Mouse (Mus musculus): ENCODE measurements around the gene 4930558K02Rik. TPM values are rescaled to one million over a fixed set of nuclear protein-coding genes. Genes with fewer than 3 reads are reported as not detected.

Gene 4930558K02Rik
- polyA plus RNA-seq, 1 experiment from 2014 or later: not detected

- DNase-seq: no peak
- peaks cover 24% of the 10 kb centered on the region for H3K4me1 ChIP-seq (ENCODE audit: insufficient read depth)
These were observed 79.3 kb downstream of the 4930558K02Rik start for GRCm38 (mm10) chr1:161900129-161900528.

GRCm38 (mm10) chr1:161897235-161897634 is 82.2 kb downstream of the 4930558K02Rik start:
- peak overlapping the region; percentile 34; the same call in 1 of the 2 replicates for H3K4me2 ChIP-seq (ENCODE audit: low read depth, low read length)
- TF ChIP-seq CTCF (IDR thresholded peaks at IDR 0.05; ENCODE audit: low read depth): no peak
- TF ChIP-seq EP300 (IDR thresholded peaks at IDR 0.05; ENCODE audit: low read depth): no peak
- no peak overlapping the region for H3K9ac ChIP-seq (replicated peaks)
- no peaks in the 10 kb centered on the region for H3K27me3 ChIP-seq (ENCODE audit: insufficient read depth, low read length)
- WGBS (ENCODE audit: insufficient replicate concordance): 44% methylated on average over 8 of the region's 8 CpGs
- H3K4me1 ChIP-seq (ENCODE audit: insufficient read depth): peaks cover 40% of the 10 kb centered on the region
- no peak overlapping the region for H3K4me3 ChIP-seq (ENCODE audit: low read depth, low read length)
- no peaks in the 10 kb centered on the region for H3K36me3 ChIP-seq (replicated peaks; ENCODE audit: insufficient read depth, low read length)
- DNase-seq: no peak
- H3K9me3 ChIP-seq (ENCODE audit: low read length): no peaks in the 10 kb centered on the region
- peak overlapping the region; percentile 63; the same call in 1 of the 2 replicates for H3K27ac ChIP-seq (ENCODE audit: low read depth)
- ATAC-seq: no peak

More at GRCm38 (mm10) chr1:161900129-161900528, 79.3 kb downstream of the 4930558K02Rik start:
- H3K4me3 ChIP-seq (ENCODE audit: low read depth, low read length): no peak overlapping the region
- no peaks in the 10 kb centered on the region for H3K27me3 ChIP-seq (ENCODE audit: insufficient read depth, low read length)
- no peak overlapping the region for H3K9ac ChIP-seq (replicated peaks)
- no peak overlapping the region for H3K4me2 ChIP-seq (ENCODE audit: low read depth, low read length)
- 40% methylated on average over 2 of the region's 2 CpGs for WGBS (ENCODE audit: insufficient replicate concordance)
- no peak overlapping the region for H3K27ac ChIP-seq (ENCODE audit: low read depth)
- ATAC-seq: no peak
- no peaks in the 10 kb centered on the region for H3K9me3 ChIP-seq (ENCODE audit: low read length)
- TF ChIP-seq CTCF (IDR thresholded peaks at IDR 0.05; ENCODE audit: low read depth) (no peak), EP300 (IDR thresholded peaks at IDR 0.05; ENCODE audit: low read depth) (no peak)
- no peaks in the 10 kb centered on the region for H3K36me3 ChIP-seq (replicated peaks; ENCODE audit: insufficient read depth, low read length)

- Histone ChIP-seq H3K4me1 (ENCODE audit: insufficient read depth) (peaks cover 40% of the 10 kb centered on the region), H3K27ac (ENCODE audit: low read depth) (peak overlapping the region; percentile 95), H3K4me3 (ENCODE audit: low read depth, low read length) (no peak overlapping the region), H3K4me2 (ENCODE audit: low read depth, low read length) (peak overlapping the region; percentile 52), H3K9me3 (ENCODE audit: low read length) (no peaks in the 10 kb centered on the region), H3K9ac (replicated peaks) (no peak overlapping the region), H3K27me3 (ENCODE audit: insufficient read depth, low read length) (no peaks in the 10 kb centered on the region), H3K36me3 (replicated peaks; ENCODE audit: insufficient read depth, low read length) (no peaks in the 10 kb centered on the region)
- DNase-seq (peak; percentile 39), ATAC-seq (no peak)
- 44% methylated on average over 10 of the region's 10 CpGs for WGBS (ENCODE audit: insufficient replicate concordance)
- no peak for TF ChIP-seq CTCF (IDR thresholded peaks at IDR 0.05; ENCODE audit: low read depth)
- TF ChIP-seq EP300 (IDR thresholded peaks at IDR 0.05; ENCODE audit: low read depth): 0 out of 2 replicates have a peak, but pooled peaks have one; percentile 11
These were observed 83.3 kb downstream of the 4930558K02Rik start for GRCm38 (mm10) chr1:161896130-161896529.

GRCm38 (mm10) chr1:161895014-161895413 is 84.4 kb downstream of the 4930558K02Rik start:
- H3K4me1 ChIP-seq (ENCODE audit: insufficient read depth): peaks cover 40% of the 10 kb centered on the region
- H3K9ac ChIP-seq (replicated peaks): no peak overlapping the region
- H3K27me3 ChIP-seq (ENCODE audit: insufficient read depth, low read length): no peaks in the 10 kb centered on the region
- 90% methylated on average over 3 of the region's 3 CpGs for WGBS (ENCODE audit: insufficient replicate concordance)
- TF ChIP-seq EP300 (IDR thresholded peaks at IDR 0.05; ENCODE audit: low read depth) (no peak), CTCF (IDR thresholded peaks at IDR 0.05; ENCODE audit: low read depth) (no peak)
- H3K4me2 ChIP-seq (ENCODE audit: low read depth, low read length): peak overlapping the region; percentile 63
- no peaks in the 10 kb centered on the region for H3K36me3 ChIP-seq (replicated peaks; ENCODE audit: insufficient read depth, low read length)
- DNase-seq (no peak), ATAC-seq (peak; percentile 29; the same call in 1 of the 2 replicates)
- H3K9me3 ChIP-seq (ENCODE audit: low read length): no peaks in the 10 kb centered on the region
- H3K27ac ChIP-seq (ENCODE audit: low read depth): peak overlapping the region; percentile 95
- no peak overlapping the region for H3K4me3 ChIP-seq (ENCODE audit: low read depth, low read length)

DNA sequence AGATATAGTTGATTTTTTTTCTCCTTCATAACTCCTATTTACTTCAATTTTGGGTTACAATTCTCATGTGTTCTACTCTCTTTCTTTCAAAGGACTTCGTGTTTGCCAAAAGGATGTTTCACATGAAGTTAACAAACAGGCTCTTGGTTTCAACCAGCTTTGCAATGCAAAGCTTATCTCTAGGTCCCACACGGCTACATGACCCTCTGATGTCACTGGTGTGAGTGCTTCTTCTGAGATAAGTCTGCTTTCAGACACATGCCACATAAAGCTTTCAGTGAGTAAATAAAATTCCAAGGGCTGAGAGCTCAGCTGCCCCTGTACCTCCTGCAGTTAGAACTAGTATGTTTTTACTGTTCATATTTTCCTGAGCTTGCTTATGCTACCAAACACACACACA is 84.9 kb downstream of the 4930558K02Rik start:
- Histone ChIP-seq H3K36me3 (replicated peaks; ENCODE audit: insufficient read depth, low read length) (no peaks in the 10 kb centered on the region), H3K4me2 (ENCODE audit: low read depth, low read length) (peak overlapping the region; percentile 63), H3K9ac (replicated peaks) (no peak overlapping the region), H3K27me3 (ENCODE audit: insufficient read depth, low read length) (no peaks in the 10 kb centered on the region), H3K4me1 (ENCODE audit: insufficient read depth) (peaks cover 40% of the 10 kb centered on the region), H3K9me3 (ENCODE audit: low read length) (no peaks in the 10 kb centered on the region), H3K27ac (ENCODE audit: low read depth) (peak overlapping the region; percentile 95), H3K4me3 (ENCODE audit: low read depth, low read length) (0 out of 2 replicates have a peak overlapping the region, but pooled peaks have one; percentile 20)
- peak; percentile 97 for ATAC-seq
- TF ChIP-seq CTCF (IDR thresholded peaks at IDR 0.05; ENCODE audit: low read depth) (no peak), EP300 (IDR thresholded peaks at IDR 0.05; ENCODE audit: low read depth) (peak; percentile 99)
- WGBS (ENCODE audit: insufficient replicate concordance): 8% methylated on average over 2 of the region's 2 CpGs
- DNase-seq: peak; percentile 52

DNA sequence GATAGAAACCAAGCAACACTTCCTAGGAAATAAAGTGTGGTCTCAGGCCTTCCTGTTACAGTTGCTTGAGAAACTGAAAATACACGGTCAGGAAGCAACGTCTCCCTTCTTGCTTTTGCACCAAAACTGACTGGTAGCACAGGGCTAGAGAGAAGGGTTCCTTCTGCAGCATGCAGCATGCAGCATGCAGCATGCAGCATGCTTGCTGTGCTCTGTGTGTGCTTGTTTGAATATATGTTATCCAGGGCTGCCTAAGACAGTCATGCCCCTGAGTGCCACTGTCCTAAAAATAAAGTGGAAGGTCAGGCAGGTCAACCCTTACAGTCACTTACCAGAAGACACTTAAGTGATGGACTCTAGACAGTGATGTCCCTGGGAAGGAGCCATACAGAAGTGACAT is 85.3 kb downstream of the 4930558K02Rik start:
- ATAC-seq (peak; percentile 68), DNase-seq (no peak)
- Histone ChIP-seq H3K27ac (ENCODE audit: low read depth) (peak overlapping the region; percentile 95), H3K9ac (replicated peaks) (peak overlapping the region; percentile 41), H3K36me3 (replicated peaks; ENCODE audit: insufficient read depth, low read length) (no peaks in the 10 kb centered on the region), H3K27me3 (ENCODE audit: insufficient read depth, low read length) (no peaks in the 10 kb centered on the region), H3K4me3 (ENCODE audit: low read depth, low read length) (peak overlapping the region; percentile 20; the same call in 1 of the 2 replicates), H3K4me1 (ENCODE audit: insufficient read depth) (peaks cover 40% of the 10 kb centered on the region), H3K4me2 (ENCODE audit: low read depth, low read length) (peak overlapping the region; percentile 63), H3K9me3 (ENCODE audit: low read length) (no peaks in the 10 kb centered on the region)
- WGBS (ENCODE audit: insufficient replicate concordance): 20% methylated on average over 2 of the region's 2 CpGs
- TF ChIP-seq CTCF (IDR thresholded peaks at IDR 0.05; ENCODE audit: low read depth): no peak
- no peak for TF ChIP-seq EP300 (IDR thresholded peaks at IDR 0.05; ENCODE audit: low read depth)

Other genes starting within 250 kb of the 4930558K02Rik start
- 0.08 and 0.19 TPM in 2 replicates for gene Fasl, start 191.1 kb downstream of the 4930558K02Rik start, polyA plus RNA-seq (2015; fragmentation: Nextera tagmentation; extraction: Ambion mirVana)
- 6.3 and 8.6 TPM in 2 replicates for gene Suco, start 103.0 kb downstream of the 4930558K02Rik start, polyA plus RNA-seq (2015; fragmentation: Nextera tagmentation; extraction: Ambion mirVana)
- gene Pigc, start 10.4 kb downstream of the 4930558K02Rik start, polyA plus RNA-seq (2015; fragmentation: Nextera tagmentation; extraction: Ambion mirVana): 17.7 and 20.7 TPM in 2 replicates

Data from liver, postnatal 0 days (tissue).